Mouse (Mus musculus): ENCODE results near the gene Eif4b. TPM values are rescaled to one million over a fixed set of nuclear protein-coding genes. Genes with fewer than 3 reads are reported as not detected.

The Eif4b gene
- total RNA-seq, 2 experiments from 2014 or later: 248 to 266 TPM

Other genes with a start within 250 kb of the Eif4b start
- gene Krt1, start 223.0 kb upstream of the Eif4b start, total RNA-seq (2021): under 1 TPM; 0.18 to 0.51 TPM
- gene Krt77, start 204.1 kb upstream of the Eif4b start, total RNA-seq (2021): not detected
- not detected for gene Krt76, start 180.9 kb upstream of the Eif4b start, total RNA-seq (2021)
- under 1 TPM in 1 of 2 experiments, not detected in 1; 0.18 TPM for gene Krt4, start 149.0 kb upstream of the Eif4b start, total RNA-seq (2021)
- 1 to 10 TPM; 3.8 to 5.3 TPM for gene Krt79, start 133.4 kb upstream of the Eif4b start, total RNA-seq (2021)
- under 1 TPM in 1 of 2 experiments, not detected in 1; 0.09 TPM for gene Krt78, start 119.5 kb upstream of the Eif4b start, total RNA-seq (2021)
- gene Krt8, start 69.3 kb upstream of the Eif4b start, total RNA-seq (2021): 10 to 100 TPM; 12.1 to 24.2 TPM
- 10 to 100 TPM; 15.9 to 28.3 TPM for gene Krt18, start 45.6 kb upstream of the Eif4b start, total RNA-seq (2021)
- 10 to 100 TPM; 64.5 to 84.6 TPM for gene Tns2, start 26.6 kb downstream of the Eif4b start, total RNA-seq (2021)
- gene Spryd3, start 62.5 kb downstream of the Eif4b start, total RNA-seq (2021): 10 to 100 TPM; 27.4 to 31.5 TPM
- gene Igfbp6, start 70.6 kb downstream of the Eif4b start, total RNA-seq (2021): 10 to 100 TPM; 40.3 to 48.1 TPM
- 1 to 10 TPM; 4.9 to 8.1 TPM for gene Soat2, start 76.8 kb downstream of the Eif4b start, total RNA-seq (2021)
- gene Zfp740, start 129.5 kb downstream of the Eif4b start, total RNA-seq (2021): 10 to 100 TPM; 66.7 to 84.9 TPM
- gene Csad, start 131.0 kb downstream of the Eif4b start, total RNA-seq (2021): 100 to 1,000 TPM; 155 to 156 TPM
- 1 to 10 TPM; 6.4 to 7.1 TPM for gene Itgb7, start 158.2 kb downstream of the Eif4b start, total RNA-seq (2021)
- gene Rarg, start 183.7 kb downstream of the Eif4b start, total RNA-seq (2021): 10 to 100 TPM; 22.7 to 30.3 TPM
- not detected for gene Gm9918, start 196.8 kb downstream of the Eif4b start, total RNA-seq (2021)
- 10 to 100 TPM; 29.0 to 29.4 TPM for gene Mfsd5, start 205.7 kb downstream of the Eif4b start, total RNA-seq (2021)
- gene Espl1, start 222.5 kb downstream of the Eif4b start, total RNA-seq (2021): 10 to 100 TPM in 1 of 2 experiments, 1 to 10 TPM in 1; 8.8 to 11.9 TPM